Mouse (Mus musculus): ENCODE data around the gene Rhoh. TPM values are rescaled to one million over a fixed set of nuclear protein-coding genes. Genes with fewer than 3 reads are reported as not detected.

Gene Rhoh
- polyA plus RNA-seq, 1 experiment from 2014 or later = 0.25 TPM

DNA sequence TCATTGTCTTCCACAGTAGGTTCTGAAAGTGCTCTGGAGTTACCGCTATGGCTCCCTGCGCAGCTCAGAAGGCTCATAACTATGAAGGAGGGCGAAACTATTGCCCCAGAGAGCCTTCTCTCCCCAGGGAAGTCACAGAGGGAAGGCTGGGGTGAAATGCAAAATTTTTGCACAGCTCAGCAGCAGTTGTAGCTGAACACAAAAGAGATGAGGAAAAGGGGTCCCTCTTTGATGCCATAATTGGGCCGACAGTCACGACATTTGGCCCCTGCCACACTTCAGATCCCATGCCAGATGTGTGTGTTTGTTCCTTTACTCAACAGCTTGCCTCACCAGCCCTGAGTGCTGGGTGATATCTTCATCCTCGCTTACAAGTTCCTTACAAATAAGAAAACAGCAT lies 65.7 kb downstream of the Rhoh start:
- DNase-seq (ENCODE audit: low spot score) (no peak), ATAC-seq (replicated peaks; ENCODE audit: insufficient number of reproducible peaks, low FRiP score, low TSS enrichment, low read depth) (no peak)
- no peak overlapping the region for H3K4me3 ChIP-seq (ENCODE audit: low read depth, low read length)
- no peak overlapping the region for H3K27ac ChIP-seq (replicated peaks; ENCODE audit: low read depth, low read length)
- no peaks in the 10 kb centered on the region for H3K9me3 ChIP-seq (replicated peaks; ENCODE audit: control insufficient read depth, low read length)
- no peaks in the 10 kb centered on the region for H3K4me1 ChIP-seq (ENCODE audit: control insufficient read depth, insufficient read depth, low read length)
- H3K36me3 ChIP-seq (replicated peaks; ENCODE audit: control insufficient read depth, insufficient read depth, low read depth, low read length) = no peaks in the 10 kb centered on the region
- 81% methylated on average over 6 of the region's 6 CpGs for WGBS
- H3K4me2 ChIP-seq (ENCODE audit: low read depth, low read length) = no peak overlapping the region
- no peak overlapping the region for H3K9ac ChIP-seq (replicated peaks; ENCODE audit: low read length)
- H3K27me3 ChIP-seq (ENCODE audit: control insufficient read depth, insufficient read depth, low read length) = no peaks in the 10 kb centered on the region

- 76% methylated on average over 7 of the region's 7 CpGs for WGBS
- Histone ChIP-seq H3K4me3 (ENCODE audit: low read depth, low read length) (no peak overlapping the region), H3K9me3 (replicated peaks; ENCODE audit: control insufficient read depth, low read length) (no peaks in the 10 kb centered on the region), H3K27me3 (ENCODE audit: control insufficient read depth, insufficient read depth, low read length) (no peaks in the 10 kb centered on the region), H3K27ac (replicated peaks; ENCODE audit: low read depth, low read length) (no peak overlapping the region), H3K36me3 (replicated peaks; ENCODE audit: control insufficient read depth, insufficient read depth, low read depth, low read length) (no peaks in the 10 kb centered on the region), H3K9ac (replicated peaks; ENCODE audit: low read length) (no peak overlapping the region), H3K4me1 (ENCODE audit: control insufficient read depth, insufficient read depth, low read length) (no peaks in the 10 kb centered on the region), H3K4me2 (ENCODE audit: low read depth, low read length) (no peak overlapping the region)
- ATAC-seq (replicated peaks; ENCODE audit: insufficient number of reproducible peaks, low FRiP score, low TSS enrichment, low read depth) (no peak), DNase-seq (ENCODE audit: low spot score) (no peak)
Measured at GRCm38 (mm10) chr5:65929162-65929561, 68.1 kb downstream of the Rhoh start.

DNA sequence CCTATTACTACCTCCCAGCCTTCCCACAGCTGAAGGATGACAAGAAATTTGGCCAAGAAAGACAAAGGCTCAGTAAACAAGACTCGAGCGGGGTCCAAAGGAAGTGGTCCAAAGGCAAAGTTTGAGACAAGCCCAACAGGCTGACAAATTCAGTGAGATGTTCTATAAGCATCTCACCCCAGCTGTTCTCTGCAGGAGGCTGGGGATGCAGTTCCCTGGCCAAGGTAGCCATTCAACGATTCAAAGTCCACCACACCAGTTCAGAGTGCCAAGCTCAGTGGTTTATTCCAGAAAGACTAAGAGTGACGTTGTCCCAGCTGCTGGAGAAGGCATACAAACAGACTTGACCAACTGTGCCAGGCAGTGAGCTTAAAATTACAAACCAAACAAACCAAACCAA lies 69.2 kb downstream of the Rhoh start:
- 76% methylated on average over 4 of the region's 4 CpGs for WGBS

DNA sequence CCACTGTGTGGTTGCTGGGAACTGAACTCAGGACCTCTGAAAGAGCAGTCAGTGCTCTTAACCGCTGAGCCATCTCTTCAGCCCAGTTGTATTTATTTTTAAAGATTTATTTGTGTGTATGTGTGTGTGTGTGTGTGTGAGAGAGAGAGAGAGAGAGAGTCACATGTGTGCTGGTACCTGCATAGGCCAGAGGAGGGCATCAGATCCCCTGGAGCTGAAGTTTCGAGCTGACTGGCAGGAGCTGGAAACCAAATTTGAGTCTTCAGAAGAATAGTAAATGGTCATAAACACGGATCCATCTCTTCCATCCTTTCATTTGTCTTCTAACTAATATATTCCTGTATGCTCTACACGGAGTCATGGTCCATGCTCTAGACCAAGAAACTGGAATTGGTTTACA lies 72.2 kb downstream of the Rhoh start:
- no peak overlapping the region for H3K4me2 ChIP-seq (ENCODE audit: low read depth, low read length)
- H3K9me3 ChIP-seq (replicated peaks; ENCODE audit: control insufficient read depth, low read length) = no peaks in the 10 kb centered on the region
- no peaks in the 10 kb centered on the region for H3K4me1 ChIP-seq (ENCODE audit: control insufficient read depth, insufficient read depth, low read length)
- ATAC-seq (replicated peaks; ENCODE audit: insufficient number of reproducible peaks, low FRiP score, low TSS enrichment, low read depth) (no peak), DNase-seq (ENCODE audit: low spot score) (no peak)
- H3K27me3 ChIP-seq (ENCODE audit: control insufficient read depth, insufficient read depth, low read length) = no peaks in the 10 kb centered on the region
- H3K9ac ChIP-seq (replicated peaks; ENCODE audit: low read length) = no peak overlapping the region
- H3K4me3 ChIP-seq (ENCODE audit: low read depth, low read length) = no peak overlapping the region
- WGBS = 81% methylated on average over 4 of the region's 4 CpGs
- H3K27ac ChIP-seq (replicated peaks; ENCODE audit: low read depth, low read length) = no peak overlapping the region
- no peaks in the 10 kb centered on the region for H3K36me3 ChIP-seq (replicated peaks; ENCODE audit: control insufficient read depth, insufficient read depth, low read depth, low read length)

More for the DNA sequence above, 69.2 kb downstream of the Rhoh start:
- Histone ChIP-seq H3K27me3 (ENCODE audit: control insufficient read depth, insufficient read depth, low read length) (no peaks in the 10 kb centered on the region), H3K4me3 (ENCODE audit: low read depth, low read length) (no peak overlapping the region), H3K4me1 (ENCODE audit: control insufficient read depth, insufficient read depth, low read length) (no peaks in the 10 kb centered on the region), H3K9ac (replicated peaks; ENCODE audit: low read length) (no peak overlapping the region), H3K4me2 (ENCODE audit: low read depth, low read length) (no peak overlapping the region), H3K27ac (replicated peaks; ENCODE audit: low read depth, low read length) (no peak overlapping the region), H3K9me3 (replicated peaks; ENCODE audit: control insufficient read depth, low read length) (no peaks in the 10 kb centered on the region), H3K36me3 (replicated peaks; ENCODE audit: control insufficient read depth, insufficient read depth, low read depth, low read length) (no peaks in the 10 kb centered on the region)
- DNase-seq (ENCODE audit: low spot score) (no peak), ATAC-seq (replicated peaks; ENCODE audit: insufficient number of reproducible peaks, low FRiP score, low TSS enrichment, low read depth) (no peak)

GRCm38 (mm10) chr5:65933764-65934163 lies 72.8 kb downstream of the Rhoh start:
- WGBS = 89% methylated on average over 2 of the region's 2 CpGs
- Histone ChIP-seq H3K9me3 (replicated peaks; ENCODE audit: control insufficient read depth, low read length) (no peaks in the 10 kb centered on the region), H3K9ac (replicated peaks; ENCODE audit: low read length) (no peak overlapping the region), H3K36me3 (replicated peaks; ENCODE audit: control insufficient read depth, insufficient read depth, low read depth, low read length) (no peaks in the 10 kb centered on the region), H3K4me2 (ENCODE audit: low read depth, low read length) (no peak overlapping the region), H3K4me1 (ENCODE audit: control insufficient read depth, insufficient read depth, low read length) (no peaks in the 10 kb centered on the region), H3K27ac (replicated peaks; ENCODE audit: low read depth, low read length) (no peak overlapping the region), H3K4me3 (ENCODE audit: low read depth, low read length) (no peak overlapping the region), H3K27me3 (ENCODE audit: control insufficient read depth, insufficient read depth, low read length) (no peaks in the 10 kb centered on the region)
- ATAC-seq (replicated peaks; ENCODE audit: insufficient number of reproducible peaks, low FRiP score, low TSS enrichment, low read depth) = no peak
- no peak for DNase-seq (ENCODE audit: low spot score)

GRCm38 (mm10) chr5:65934783-65935182 lies 73.8 kb downstream of the Rhoh start, which contains the start of gene Chrna9:
TSS of gene Chrna9 (plus strand) at chr5:65934921.
- Histone ChIP-seq H3K27me3 (ENCODE audit: control insufficient read depth, insufficient read depth, low read length) (no peaks in the 10 kb centered on the region), H3K9me3 (replicated peaks; ENCODE audit: control insufficient read depth, low read length) (no peaks in the 10 kb centered on the region), H3K4me2 (ENCODE audit: low read depth, low read length) (no peak within 1 kb of the TSS), H3K27ac (replicated peaks; ENCODE audit: low read depth, low read length) (no peak within 1 kb of the TSS), H3K4me1 (ENCODE audit: control insufficient read depth, insufficient read depth, low read length) (no peaks in the 10 kb centered on the region), H3K36me3 (replicated peaks; ENCODE audit: control insufficient read depth, insufficient read depth, low read depth, low read length) (no peaks in the 10 kb centered on the region), H3K4me3 (ENCODE audit: low read depth, low read length) (no peak within 1 kb of the TSS), H3K9ac (replicated peaks; ENCODE audit: low read length) (no peak within 1 kb of the TSS)
- whole genome bisulfite sequencing = 81% methylated on average over 5 of the region's 5 CpGs
- no peak for ATAC-seq (replicated peaks; ENCODE audit: insufficient number of reproducible peaks, low FRiP score, low TSS enrichment, low read depth)
- DNase-seq (ENCODE audit: low spot score) = no peak

DNA sequence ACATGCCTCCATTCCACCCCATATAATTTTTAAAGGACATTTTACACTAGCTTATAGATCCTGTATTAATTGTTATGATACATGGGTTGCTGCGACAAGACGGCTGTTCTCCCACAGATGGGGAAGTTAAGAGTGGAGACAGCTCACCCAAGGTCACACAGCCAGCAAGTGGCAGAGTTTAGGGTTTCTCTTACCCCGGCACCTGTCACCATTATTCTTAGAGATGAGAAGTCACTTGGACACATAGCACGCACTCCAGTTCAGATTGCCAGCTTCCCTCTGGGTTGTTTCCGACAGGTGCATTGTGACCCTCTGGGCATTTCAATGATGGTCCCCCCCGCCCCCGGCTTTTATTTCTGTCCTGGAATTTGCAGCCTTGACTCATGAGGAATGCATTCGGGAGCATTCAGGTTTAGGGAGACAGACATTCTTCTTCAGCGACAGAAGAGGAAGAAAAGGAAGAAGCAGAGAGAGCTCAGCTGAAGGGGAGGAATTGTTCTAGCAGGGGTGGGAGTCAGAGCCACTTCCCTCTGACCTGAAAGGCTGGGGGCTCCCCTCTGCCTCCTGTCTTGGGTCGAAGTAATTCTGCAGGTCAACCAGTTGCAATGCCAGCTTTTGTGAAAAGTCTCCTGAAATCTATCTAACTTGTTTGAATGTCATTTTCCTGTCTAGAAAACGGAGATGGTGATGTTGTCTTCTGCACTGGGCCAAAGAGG lies 76.2 kb downstream of the Rhoh start:
- H3K9me3 ChIP-seq (replicated peaks; ENCODE audit: control insufficient read depth, low read length) = no peaks in the 10 kb centered on the region
- no peaks in the 10 kb centered on the region for H3K36me3 ChIP-seq (replicated peaks; ENCODE audit: control insufficient read depth, insufficient read depth, low read depth, low read length)
- DNase-seq (ENCODE audit: low spot score) (no peak), ATAC-seq (replicated peaks; ENCODE audit: insufficient number of reproducible peaks, low FRiP score, low TSS enrichment, low read depth) (no peak)
- WGBS = 66% methylated on average over 11 of the region's 11 CpGs
- H3K27ac ChIP-seq (replicated peaks; ENCODE audit: low read depth, low read length) = no peak overlapping the region
- no peak overlapping the region for H3K9ac ChIP-seq (replicated peaks; ENCODE audit: low read length)
- no peaks in the 10 kb centered on the region for H3K27me3 ChIP-seq (ENCODE audit: control insufficient read depth, insufficient read depth, low read length)
- H3K4me2 ChIP-seq (ENCODE audit: low read depth, low read length) = no peak overlapping the region
- H3K4me1 ChIP-seq (ENCODE audit: control insufficient read depth, insufficient read depth, low read length) = no peaks in the 10 kb centered on the region
- H3K4me3 ChIP-seq (ENCODE audit: low read depth, low read length) = no peak overlapping the region

DNA sequence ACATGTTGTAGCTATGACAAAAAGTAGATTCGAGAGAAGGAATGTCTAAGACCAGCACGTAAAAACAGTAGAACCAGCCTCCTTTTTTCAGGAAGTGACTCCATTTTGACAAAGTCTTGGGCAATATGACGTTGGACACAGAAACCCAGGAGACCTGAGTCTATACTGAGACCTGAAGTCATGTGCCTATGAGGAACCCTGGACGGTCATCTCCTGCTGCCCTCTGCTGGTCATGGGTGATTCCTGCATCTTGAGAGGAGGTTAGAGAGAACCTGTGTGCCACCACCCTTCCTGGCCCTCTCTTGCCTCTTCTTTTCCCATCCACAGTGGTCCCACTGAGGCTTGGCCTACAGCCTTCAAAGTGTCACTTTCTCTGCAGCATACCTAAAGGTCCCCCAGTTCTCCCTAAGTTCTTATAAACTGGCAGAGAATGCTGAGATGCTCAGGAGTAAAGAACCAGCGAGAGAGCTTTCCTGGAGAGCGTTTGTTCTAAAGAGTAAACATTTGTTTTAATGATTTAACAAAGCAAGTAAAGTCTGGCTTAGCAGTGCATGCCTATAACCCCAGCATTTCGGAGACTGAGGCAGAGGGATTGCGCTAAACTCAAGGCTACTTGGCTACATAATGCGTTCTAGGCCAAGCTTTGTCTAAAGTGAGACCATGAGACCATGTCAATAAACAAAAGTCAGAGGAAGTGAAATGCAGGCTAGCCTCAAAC lies 77.1 kb downstream of the Rhoh start:
- 58% methylated on average over 9 of the region's 9 CpGs for WGBS
- Histone ChIP-seq H3K27me3 (ENCODE audit: control insufficient read depth, insufficient read depth, low read length) (no peaks in the 10 kb centered on the region), H3K9me3 (replicated peaks; ENCODE audit: control insufficient read depth, low read length) (no peaks in the 10 kb centered on the region), H3K4me3 (ENCODE audit: low read depth, low read length) (no peak overlapping the region), H3K9ac (replicated peaks; ENCODE audit: low read length) (no peak overlapping the region), H3K27ac (replicated peaks; ENCODE audit: low read depth, low read length) (no peak overlapping the region), H3K4me2 (ENCODE audit: low read depth, low read length) (no peak overlapping the region), H3K4me1 (ENCODE audit: control insufficient read depth, insufficient read depth, low read length) (no peaks in the 10 kb centered on the region), H3K36me3 (replicated peaks; ENCODE audit: control insufficient read depth, insufficient read depth, low read depth, low read length) (no peaks in the 10 kb centered on the region)
- ATAC-seq (replicated peaks; ENCODE audit: insufficient number of reproducible peaks, low FRiP score, low TSS enrichment, low read depth) (peak; percentile 83), DNase-seq (ENCODE audit: low spot score) (peak; percentile 88)

Measured in embryonic facial prominence, embryonic 11.5 days (tissue).